Mouse (Mus musculus) cerebellum, postnatal 10 days (tissue): Measurements from ENCODE around the gene Ndufa7.

ENCODE experiments used
- DNase-seq, 2 experiments: peaks; one replicate each; pipeline ENCODE4 v3.0.0; 2021; ENCODE audit warnings: mixed read lengths in 2 of 2

Gene Ndufa7

GRCm38 (mm10) chr17:33824084-33824996 lies at the start of gene Ndufa7, which contains the start of gene Rps28:
Gene Ndufa7 (plus strand): TSS chr17:33824572.
Gene Rps28 (minus strand): TSS chr17:33824562.
- peak; percentile 98 to 99 for DNase-seq

GRCm38 (mm10) chr17:33774573-33775155 lies 49.7 kb upstream of the Ndufa7 start:
- no peak for DNase-seq

GRCm38 (mm10) chr17:33775287-33775686 lies 49.1 kb upstream of the Ndufa7 start:
- no peak for DNase-seq

- peak; percentile 84 to 89 for DNase-seq
Observed at GRCm38 (mm10) chr17:33779271-33779966, 45.0 kb upstream of the Ndufa7 start.

- no peak for DNase-seq
Observed at GRCm38 (mm10) chr17:33779967-33780295, 44.4 kb upstream of the Ndufa7 start.

GRCm38 (mm10) chr17:33780431-33780830 lies 43.9 kb upstream of the Ndufa7 start:
- peak; percentile 16 to 44 for DNase-seq

GRCm38 (mm10) chr17:33781124-33781977 lies 43.0 kb upstream of the Ndufa7 start, which contains the start of gene Angptl4:
Gene Angptl4 (minus strand): TSS chr17:33781830.
- DNase-seq, result peak; percentile 29 to 51

- no peak for DNase-seq
Observed at GRCm38 (mm10) chr17:33782067-33782466, 42.3 kb upstream of the Ndufa7 start.

GRCm38 (mm10) chr17:33783408-33783807 lies 41.0 kb upstream of the Ndufa7 start:
- DNase-seq, result peak; percentile 40 to 56

GRCm38 (mm10) chr17:33784939-33785338 lies 39.4 kb upstream of the Ndufa7 start:
- DNase-seq, result no peak

GRCm38 (mm10) chr17:33786375-33786774 lies 38.0 kb upstream of the Ndufa7 start:
- DNase-seq, result no peak

GRCm38 (mm10) chr17:33788732-33789131 lies 35.6 kb upstream of the Ndufa7 start:
- no peak for DNase-seq

GRCm38 (mm10) chr17:33798306-33798705 lies 26.1 kb upstream of the Ndufa7 start:
- DNase-seq, result no peak

GRCm38 (mm10) chr17:33799277-33799676 lies 25.1 kb upstream of the Ndufa7 start:
- DNase-seq, result no peak

- DNase-seq, result no peak
Observed at GRCm38 (mm10) chr17:33802221-33802620, 22.2 kb upstream of the Ndufa7 start.

GRCm38 (mm10) chr17:33804205-33804604 lies 20.2 kb upstream of the Ndufa7 start:
- DNase-seq, result no peak

GRCm38 (mm10) chr17:33804745-33805144 lies 19.6 kb upstream of the Ndufa7 start:
- no peak for DNase-seq

GRCm38 (mm10) chr17:33807181-33807888 lies 17.0 kb upstream of the Ndufa7 start:
- DNase-seq, result no peak

- no peak for DNase-seq
Observed at GRCm38 (mm10) chr17:33808192-33808591, 16.2 kb upstream of the Ndufa7 start.

GRCm38 (mm10) chr17:33810334-33811141 lies 13.8 kb upstream of the Ndufa7 start, which contains the start of gene Kank3:
Gene Kank3 (plus strand): TSS chr17:33810519.
- DNase-seq, result peak; percentile 96 to 97

GRCm38 (mm10) chr17:33811142-33811516 lies 13.2 kb upstream of the Ndufa7 start:
- no peak for DNase-seq
